Mouse (Mus musculus): Measurements from ENCODE around the gene Mroh2a.

Gene Mroh2a

DNA sequence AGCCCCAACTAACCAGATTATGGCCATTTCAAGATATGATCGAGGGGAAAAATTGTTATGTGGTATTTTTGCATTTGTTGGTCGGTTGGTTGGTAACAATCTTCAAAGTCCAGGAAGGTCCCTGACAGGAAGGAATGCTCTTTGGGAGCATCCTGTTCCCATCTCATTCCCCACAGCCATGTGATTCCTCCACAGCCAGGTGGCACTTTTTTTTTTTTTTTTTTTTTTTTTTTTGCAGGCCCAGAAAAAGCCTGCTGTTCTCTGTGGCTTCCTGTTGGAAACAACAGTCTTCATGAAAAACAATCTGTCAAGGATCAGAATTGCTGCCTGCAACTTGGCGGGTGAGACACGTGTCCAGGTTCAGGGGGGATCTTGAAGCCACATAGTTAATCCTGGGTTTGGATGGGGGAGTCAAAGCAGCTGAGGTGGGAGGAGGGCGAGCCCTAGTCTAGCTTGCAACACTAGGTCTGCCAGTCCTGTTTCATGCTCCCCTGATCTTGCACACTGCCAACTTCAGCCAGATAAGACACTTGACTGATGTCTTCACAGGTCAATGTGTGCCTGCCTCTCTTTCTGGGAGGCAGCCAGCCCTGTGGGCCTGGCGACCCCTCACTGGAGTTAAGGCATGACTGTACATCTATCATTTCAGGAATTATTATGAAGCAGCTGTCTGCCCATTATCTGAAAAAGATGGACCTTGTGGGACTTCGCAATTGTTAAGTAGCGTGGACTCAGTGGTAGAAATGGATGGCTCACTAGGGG, 32.3 kb downstream of the Mroh2a start:
- no peak for DNase-seq (ENCODE audit: low spot score)

DNA sequence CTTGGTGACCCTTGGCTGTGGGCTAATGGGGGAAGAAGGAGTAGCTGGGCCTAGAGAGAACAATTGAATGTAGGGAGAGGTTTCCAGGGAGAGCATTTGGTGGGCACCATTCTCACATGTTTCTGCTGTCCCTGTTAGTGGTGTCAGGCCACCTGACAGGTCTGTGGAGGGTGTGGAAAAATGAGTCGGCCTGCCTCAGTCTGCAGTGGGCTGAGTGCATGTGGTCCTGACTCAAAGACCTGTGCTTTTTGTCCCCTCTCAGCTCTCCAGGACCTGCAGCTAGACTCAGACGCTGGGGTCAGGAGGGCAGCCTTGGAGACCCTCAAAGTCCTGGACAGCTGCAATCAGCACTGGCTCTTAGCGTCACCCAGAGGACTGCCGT, 32.8 kb downstream of the Mroh2a start:
- no peak for DNase-seq (ENCODE audit: low spot score)

DNA sequence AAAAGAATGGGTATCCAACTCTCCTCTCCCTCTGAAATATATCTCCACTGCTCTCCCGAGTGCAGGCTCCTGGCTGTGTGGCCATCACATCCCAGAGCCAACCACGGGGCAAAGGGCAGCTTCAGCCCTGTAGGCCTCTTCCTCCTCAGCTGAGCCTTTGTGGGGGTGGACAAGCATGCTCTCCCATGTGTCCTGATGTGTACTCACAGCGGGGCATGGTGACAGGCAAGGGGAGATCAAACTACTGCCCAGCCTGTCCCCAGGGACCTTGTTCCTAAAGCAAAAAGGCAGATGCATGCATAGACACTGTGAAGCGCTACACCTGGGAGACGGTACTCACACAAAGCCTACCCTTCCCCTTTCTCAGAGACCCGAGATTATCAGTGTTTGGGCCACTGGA, 33.3 kb downstream of the Mroh2a start:
- DNase-seq (ENCODE audit: low spot score), result no peak

DNA sequence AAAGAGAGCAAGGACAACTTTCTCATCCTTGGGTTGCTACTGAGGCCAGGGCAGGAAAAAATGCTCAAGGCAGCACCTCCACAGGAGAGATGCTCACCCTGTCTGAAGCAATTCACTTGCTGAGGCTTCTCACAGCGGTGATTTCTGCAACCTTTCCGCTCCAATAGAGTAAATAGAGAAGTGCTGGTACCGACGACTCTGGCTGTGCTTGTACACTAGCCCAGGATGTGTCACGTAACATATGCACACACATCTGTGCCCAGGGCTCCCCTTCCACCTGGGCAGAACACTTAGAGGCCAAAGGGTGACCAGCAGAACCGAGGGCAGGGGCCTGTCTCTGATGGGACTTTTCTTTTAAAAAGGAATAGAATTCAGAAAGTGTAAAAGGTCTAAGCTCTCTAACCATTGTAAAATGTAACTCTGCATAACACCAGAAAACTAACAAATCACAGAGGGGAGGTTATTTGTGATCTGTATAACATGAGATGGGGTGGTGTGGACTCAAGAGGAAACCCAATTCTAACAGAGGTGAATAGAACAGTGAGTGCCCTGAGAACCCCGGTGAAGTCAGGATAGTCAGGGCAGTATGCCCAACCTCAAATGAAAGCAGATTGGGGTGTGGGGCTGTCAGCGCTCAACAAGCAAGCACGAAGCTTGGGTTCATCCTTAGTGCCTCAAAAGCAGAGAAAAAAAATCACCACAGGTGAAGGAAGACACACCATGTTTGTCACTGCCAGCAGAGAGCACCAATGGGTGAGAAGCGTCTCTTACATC, 34.0 kb downstream of the Mroh2a start:
- DNase-seq (ENCODE audit: low spot score), result no peak

DNA sequence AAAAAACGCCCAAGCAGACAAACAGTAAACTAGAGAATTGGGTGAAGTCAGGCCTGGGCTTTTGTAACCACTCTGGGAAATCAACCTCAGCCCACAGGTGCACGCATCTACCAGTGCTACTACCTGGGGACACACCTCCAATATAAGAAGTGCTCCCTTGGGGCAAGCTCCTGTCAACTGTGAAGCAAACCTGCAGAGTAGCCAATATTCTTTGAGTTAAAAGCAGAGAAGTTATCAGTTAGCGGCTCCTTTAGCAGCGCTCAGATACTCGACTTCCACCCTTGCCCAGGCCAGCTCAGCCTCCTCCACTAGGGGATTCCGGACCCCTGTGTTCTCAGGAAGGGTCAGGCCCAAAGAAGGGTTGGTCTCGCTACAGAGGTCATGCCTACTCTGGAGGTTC, 34.9 kb downstream of the Mroh2a start:
- no peak for DNase-seq (ENCODE audit: low spot score)

DNA sequence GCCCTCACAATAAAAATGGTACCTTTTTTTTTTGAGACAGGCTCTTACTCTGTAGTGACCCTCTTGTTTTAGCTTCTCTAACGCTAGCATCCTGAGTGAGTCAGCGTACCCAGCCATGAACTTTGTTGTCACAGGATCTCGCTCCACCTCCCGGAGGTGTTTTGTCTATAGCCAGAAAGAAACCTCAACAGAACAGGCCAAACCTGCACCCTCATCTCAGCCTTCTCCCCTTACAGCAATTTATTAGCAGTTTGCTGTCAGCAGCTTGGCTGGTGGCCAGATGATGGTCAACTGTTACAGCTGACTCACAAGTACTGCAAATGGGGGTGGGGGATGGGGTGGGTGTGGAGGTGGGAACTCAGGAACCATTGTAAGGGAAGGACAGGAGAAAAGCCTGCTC, 35.5 kb downstream of the Mroh2a start:
- DNase-seq (ENCODE audit: low spot score), result no peak

DNA sequence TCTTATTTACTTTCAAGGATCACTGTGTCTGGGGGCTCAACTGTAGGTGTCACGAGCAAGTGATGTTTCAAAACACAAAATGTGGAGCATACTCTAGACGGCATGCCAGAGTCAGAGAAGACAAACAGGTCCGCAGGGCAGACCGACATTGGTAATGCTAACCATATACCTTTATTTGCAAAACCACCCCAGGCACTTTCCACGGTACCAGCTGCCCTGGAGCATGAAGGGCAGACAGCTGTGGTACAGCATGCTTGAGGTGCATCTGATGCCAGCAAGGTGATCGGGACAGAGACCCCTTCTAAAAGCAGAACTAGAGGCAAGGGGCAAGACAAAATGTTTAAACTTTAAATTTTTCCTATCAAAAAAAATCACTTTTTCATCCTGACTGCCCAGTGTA, 36.2 kb downstream of the Mroh2a start:
- DNase-seq (ENCODE audit: low spot score), result no peak

DNA sequence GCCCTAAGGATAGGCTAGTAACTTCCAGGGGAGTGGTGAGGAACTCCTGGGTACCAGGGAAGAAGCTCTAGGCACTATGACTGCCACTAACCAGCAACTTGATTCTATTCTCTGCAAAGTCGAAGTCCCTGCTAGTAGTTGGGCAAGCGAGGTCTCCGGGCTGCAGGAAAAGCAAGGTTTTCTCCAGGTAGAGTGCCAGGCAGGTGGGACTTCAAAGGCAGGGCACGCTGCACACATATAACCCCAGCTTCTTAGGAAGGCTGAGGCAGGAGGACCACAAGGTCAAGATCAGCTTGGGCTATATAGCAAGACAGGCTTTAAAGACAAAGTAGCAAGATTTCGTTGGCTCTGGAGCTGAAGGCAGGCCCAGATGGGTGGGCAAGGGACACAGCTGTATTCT, 37.0 kb downstream of the Mroh2a start:
- no peak for DNase-seq (ENCODE audit: low spot score)

DNA sequence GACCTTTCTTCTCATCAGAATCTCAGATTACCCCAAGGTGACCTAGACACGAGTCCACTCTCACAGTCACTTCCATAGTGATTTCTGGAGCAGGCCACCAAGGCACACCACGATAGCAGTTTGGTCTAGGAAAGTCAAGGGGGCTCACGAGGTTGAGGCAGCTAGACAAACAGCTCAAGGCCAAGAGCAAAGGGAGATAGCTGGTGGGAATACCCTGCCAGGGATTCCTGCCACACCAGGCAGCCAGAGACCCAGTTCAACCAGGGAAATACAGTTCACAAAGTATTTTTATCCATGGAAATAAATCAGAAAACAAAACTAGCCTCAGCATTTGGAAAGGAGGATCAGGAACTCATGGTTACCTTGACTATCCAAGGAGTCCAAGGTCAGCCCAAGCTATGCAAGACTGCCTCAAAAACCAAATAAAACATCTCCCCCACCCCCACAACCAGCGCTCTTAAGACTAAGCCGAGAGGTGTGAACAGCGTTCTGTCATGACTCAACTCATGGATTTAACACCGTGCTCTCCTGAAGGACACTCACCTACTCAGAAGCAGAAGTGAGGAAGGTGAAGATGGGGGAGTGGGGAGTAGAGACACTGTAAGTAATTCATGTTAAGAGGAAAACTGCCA, 37.6 kb downstream of the Mroh2a start:
- no peak for DNase-seq (ENCODE audit: low spot score)

DNA sequence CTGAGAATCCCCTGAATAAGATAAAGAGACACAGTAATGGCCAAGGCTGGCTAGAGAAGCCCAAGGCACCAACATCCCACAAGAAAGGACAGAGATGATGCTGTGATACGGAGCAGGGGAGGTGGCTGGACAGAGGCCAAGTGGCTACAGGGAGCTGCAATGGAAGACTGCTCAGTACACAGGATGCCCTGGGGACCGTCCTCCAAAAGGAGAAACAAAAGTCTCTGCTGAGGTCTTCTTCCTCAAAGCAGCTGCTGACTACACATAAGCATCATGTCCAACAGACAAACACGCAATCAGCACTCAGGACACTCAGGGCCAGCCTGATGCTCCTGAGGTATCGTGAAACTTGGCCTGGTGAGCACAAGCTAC, 38.1 kb downstream of the Mroh2a start:
- DNase-seq (ENCODE audit: low spot score), result no peak

DNA sequence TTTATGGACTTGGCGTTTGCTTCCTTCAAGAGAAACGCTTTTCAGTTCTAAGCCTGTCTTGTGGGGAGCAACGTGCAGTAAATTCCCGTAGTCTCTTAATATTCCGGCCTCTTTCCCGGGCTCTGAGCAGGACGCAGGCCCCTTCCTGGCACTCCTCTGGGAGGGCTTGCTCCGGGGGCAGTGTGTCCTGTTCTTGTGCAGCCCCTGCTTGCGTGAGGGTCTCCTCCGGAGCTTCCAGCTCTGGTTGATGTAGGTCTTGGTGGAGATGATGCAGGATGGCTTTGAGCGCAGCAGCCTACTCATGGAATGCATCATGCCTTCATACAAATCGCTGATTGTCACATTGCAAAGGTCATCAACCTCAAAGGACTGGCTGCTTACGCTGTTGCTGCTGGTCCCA, 39.3 kb downstream of the Mroh2a start:
- no peak for DNase-seq (ENCODE audit: low spot score)

DNA sequence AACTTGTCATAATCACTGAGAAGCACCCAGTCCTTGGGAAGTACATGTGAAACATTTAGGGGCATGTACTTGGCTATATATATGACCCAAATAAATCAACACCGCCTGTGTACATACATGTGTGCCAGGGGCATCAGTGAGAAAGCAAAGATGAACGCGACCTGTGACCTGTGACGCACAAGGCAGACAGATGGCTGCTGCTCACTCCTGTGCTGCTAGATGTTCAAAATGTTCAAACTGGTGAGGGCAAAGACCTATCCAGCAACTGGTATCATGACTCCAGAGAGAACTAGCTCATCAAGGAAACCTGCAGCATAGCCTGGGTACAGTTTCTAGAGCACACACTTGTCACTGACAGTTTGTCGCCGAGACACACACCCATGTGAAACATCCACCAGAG, 40.7 kb downstream of the Mroh2a start:
- DNase-seq (ENCODE audit: low spot score), result no peak

DNA sequence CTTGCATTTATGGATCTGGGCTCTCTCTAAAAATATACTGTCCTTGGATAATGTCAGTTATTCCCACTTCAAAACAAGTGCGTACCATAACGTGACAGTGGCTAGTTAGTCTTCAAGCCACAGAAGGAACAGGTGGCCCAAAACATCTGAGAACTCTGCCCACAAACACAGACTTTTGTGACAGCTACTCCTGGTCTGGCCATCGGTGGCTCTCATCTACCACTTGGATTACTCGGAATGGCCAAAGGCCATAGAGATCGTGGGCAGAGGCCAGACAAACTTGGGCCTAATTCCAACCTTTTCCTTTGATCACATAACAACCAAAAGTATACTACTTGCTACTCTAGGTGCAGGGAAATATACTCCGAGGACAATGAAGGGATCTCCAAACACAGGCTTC, 41.3 kb downstream of the Mroh2a start:
- no peak for DNase-seq (ENCODE audit: low spot score)

DNA sequence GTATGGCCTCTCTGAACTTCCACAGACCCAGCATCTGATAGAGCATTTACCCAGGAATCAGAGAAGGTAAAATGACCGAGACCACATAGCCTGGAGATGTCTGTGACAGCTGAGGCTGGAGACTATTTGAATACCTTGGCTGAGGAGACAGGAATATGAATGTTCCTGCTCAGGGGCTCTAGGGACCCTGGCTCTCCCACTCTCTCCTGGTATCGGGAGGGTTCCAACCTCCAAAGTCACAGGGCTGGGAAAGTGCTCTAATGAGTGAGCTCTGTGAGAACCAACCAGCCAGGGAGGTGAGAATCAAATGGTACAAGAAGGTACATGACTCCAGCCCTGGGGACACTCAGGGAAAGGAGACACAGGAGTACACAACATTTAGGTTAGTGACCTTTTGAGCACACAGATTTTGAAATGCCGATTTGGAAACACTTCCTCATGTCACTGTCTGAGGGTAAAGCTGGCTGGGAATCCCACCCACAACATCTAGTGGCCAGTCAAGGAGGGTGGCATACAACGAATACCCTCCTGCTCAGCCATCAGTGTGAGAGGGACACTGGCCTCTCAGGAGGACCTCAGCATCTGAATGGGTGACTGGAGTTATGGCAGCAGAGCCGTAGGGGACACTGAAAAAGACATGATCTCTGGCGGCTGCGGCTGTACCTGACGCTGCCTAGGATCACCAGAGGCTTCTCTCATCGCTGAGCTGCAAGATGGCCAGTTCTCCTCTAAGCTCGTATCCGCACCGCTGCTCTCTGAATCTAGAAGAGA, 42.9 kb downstream of the Mroh2a start:
- no peak for DNase-seq (ENCODE audit: low spot score)

DNA sequence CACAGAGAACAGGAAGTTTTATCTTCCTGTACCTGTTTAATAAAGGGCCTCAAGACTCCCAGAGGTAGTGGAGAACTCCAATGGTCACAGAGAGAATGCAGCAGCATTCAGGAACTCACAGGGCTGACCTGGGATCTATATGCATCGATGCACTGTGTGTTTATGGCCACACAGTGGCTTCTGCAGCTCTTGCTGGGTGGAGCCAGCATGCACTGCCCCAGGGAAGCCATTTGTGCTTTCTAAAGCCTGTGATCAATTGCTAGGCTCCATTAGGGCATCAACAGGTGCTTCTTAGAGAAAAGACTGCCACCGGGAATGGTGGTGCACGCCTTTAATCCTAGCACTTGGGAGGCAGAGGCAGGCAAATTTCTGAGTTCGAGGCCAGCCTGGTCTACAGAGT, 46.1 kb downstream of the Mroh2a start:
- no peak for DNase-seq (ENCODE audit: low spot score)

DNA sequence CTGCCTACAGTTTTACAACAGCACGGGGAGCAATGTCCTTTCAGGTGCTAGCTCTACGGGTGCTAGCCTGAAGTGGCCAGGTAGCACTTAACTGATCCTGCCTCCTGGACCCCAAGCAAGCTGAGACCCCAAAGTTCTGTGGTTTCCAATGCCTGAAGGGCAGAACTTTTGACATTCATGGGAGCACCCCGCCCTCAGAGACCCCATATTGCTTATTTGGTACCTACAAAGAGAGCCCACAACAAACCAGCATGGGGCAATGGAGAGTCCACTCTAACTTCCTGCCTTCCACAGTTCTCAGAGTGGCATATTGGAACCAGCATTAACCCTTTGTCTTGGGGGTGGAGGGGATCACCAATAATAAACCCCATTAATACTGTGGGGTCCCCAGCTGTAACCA, 46.5 kb downstream of the Mroh2a start:
- no peak for DNase-seq (ENCODE audit: low spot score)

DNA sequence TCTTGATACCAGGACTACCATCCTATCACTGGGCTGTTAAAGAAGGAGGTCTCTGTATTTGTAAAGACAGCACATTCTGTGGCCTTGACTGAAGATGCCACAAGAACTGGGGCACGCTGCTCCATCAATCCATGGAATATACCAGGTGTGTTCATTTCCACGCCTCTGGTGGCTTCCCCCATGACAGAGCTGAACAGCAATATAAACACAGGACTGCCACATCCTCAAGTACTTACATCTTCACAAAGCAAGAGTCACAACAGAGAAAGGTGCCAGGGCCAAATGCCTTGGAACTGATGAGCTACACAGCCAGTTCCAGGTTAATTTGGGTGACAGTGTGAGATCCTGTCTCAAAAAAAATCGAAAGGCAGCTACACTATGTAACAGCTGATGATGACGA, 47.0 kb downstream of the Mroh2a start:
- DNase-seq (ENCODE audit: low spot score), result no peak

DNA sequence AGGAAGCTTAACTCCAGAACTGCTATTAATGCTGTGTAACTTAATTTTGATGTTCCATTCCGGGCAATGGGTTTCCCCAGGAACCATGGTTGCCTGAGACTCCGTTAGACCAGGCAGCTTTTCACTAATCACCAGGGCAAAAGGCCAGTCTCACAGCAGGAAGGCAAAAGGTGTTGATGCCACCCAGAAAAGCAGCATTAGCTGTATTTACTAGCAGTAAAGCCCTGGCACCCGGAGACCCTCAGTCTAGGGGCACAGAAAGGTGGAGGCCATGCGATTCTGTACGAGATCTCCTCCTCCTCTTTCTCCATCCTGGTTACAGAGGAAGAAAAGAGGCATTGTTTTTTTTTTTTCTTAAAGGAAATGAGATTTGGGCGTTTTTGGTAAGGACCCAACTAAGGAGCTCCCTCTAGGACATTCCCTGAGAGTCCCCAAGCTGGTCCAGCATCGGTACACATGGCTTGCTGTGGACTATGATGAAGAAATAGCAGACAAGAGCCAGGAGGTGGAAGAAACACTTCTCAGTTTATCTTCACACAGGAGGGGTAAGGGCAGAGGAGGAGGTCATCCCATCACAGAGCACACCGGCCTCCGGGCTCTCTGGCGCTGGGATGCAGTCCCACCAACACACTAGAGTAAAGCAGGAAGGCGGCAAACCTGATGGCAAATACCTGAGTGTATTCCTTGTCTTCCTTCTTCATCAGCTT, 47.7 kb downstream of the Mroh2a start:
- no peak for DNase-seq (ENCODE audit: low spot score)

DNA sequence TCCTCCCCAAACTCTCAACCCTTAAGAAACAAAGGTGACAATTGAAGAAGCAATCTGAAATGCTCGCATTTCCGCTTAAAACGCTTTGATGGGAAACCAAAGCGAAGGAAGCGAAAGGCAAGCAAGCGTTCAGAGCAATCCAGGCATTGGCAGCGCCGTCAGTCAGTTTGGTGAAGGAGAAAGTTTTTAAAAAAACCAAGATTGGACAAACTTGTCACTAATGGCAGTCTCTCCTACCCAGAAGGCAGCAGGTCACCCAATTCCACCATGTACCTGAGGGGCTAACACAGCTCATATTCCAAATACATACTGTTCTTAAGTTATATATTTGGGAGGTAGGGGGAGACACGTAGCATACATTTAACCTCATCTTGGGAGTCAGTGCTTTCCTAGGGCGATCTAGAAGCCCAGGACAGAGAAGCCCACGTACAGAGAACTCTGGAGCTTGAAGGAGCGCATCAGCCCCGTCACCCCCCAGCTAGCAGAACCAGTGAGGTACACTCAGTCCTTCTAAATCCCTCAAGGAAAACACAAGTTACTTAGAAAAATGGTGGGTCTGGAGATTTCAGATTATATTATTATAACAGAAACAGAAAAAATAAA, 48.4 kb downstream of the Mroh2a start:
- no peak for DNase-seq (ENCODE audit: low spot score)

DNA sequence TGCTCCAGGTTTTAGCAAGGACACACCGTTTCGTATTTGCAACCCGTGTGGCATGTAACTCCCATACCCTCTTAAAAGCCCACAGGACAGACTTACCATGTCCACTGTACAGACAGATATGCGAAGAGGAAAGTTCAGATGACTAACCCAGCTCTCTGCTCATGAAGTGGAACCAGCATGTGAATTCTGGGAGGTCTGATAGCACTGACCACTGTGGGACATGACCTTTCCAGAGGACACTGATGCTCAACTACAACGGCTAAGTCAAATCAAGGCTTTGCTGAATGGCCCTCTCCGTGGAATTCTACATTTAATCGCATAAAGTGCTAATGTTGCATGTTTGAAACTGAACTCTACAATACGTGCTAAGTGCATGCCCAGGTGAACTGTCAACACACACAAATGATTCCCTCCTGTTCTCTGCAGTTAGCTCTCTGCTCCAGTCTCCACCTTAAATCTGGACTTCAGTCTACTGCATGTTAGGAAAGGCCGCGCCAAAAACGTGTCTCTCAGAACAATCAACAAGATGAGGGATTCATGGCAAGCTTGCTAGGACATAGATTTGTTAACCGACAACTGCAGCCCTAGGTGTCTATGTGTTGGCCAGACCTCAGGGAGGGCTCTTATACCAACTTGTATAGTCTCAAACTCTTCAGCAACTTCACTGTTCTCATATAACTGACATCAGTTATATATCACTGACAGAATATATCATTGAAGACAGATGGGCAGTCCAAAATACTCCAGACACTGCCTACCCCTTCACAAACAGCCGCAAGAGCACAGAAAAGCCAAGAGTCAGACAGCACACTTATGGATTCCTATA, 49.1 kb downstream of the Mroh2a start:
- no peak for DNase-seq (ENCODE audit: low spot score)
